Mouse (Mus musculus) hindbrain, embryonic 15.5 days (tissue): ENCODE measurements around the gene Pctp. TPM values are rescaled to one million over a fixed set of nuclear protein-coding genes. Genes with fewer than 3 reads are reported as not detected.

Source experiments
- ATAC-seq: fragments of 200-750 bp; cut with Nextera tagmentation; 2 replicates; pipeline ENCODE4 v1.8.0; 2017; ENCODE audit warnings: low read depth, moderate number of reproducible peaks, moderate TSS enrichment; ENCODE audit not compliant: low FRiP score
- H3K27ac ChIP-seq: fragments of 300-500 bp; sonication (generic); replicated peaks from 2 replicates; pipeline ENCODE4 v1.5.1; 2015; ENCODE audit warnings: mild to moderate bottlenecking, inconsistent platforms
- H3K27me3 ChIP-seq: fragments of 300-500 bp; sonication (generic); 2 replicates; pipeline ENCODE4 v1.6.1; 2015; ENCODE audit warnings: control low read depth, inconsistent platforms
- H3K36me3 ChIP-seq: fragments of 300-500 bp; sonication (generic); 2 replicates; pipeline ENCODE4 v1.6.1; 2015; ENCODE audit warnings: control low read depth, inconsistent platforms
- H3K4me1 ChIP-seq: fragments of 300-500 bp; sonication (generic); replicated peaks from 2 replicates; pipeline ENCODE4 v1.6.1; 2015; ENCODE audit warnings: control low read depth, inconsistent platforms
- H3K4me2 ChIP-seq: fragments of 300-500 bp; sonication (generic); 2 replicates; pipeline ENCODE4 v1.6.1; 2015; ENCODE audit warnings: moderate library complexity, mild to moderate bottlenecking, inconsistent platforms
- H3K4me3 ChIP-seq: fragments of 300-500 bp; sonication (generic); 2 replicates; pipeline ENCODE4 v1.5.1; 2015; ENCODE audit warnings: mild to moderate bottlenecking, inconsistent platforms
- H3K9ac ChIP-seq: fragments of 300-500 bp; sonication (generic); 2 replicates; pipeline ENCODE4 v1.6.1; 2015; ENCODE audit warnings: inconsistent platforms
- H3K9me3 ChIP-seq: fragments of 300-500 bp; sonication (generic); 2 replicates; pipeline ENCODE4 v1.6.1; 2016; ENCODE audit warnings: control low read depth, inconsistent platforms
- WGBS: fragments of 180-500 bp; shearing (Covaris S2); methylation state at CpG from one replicate; pipeline ENCODE4 v1.1.7; 2015; 5-methylcytosine and 5-hydroxymethylcytosine counted together
- polyA plus RNA-seq: library from polyadenylated mRNA; unstranded; fragments of >200 nt; fragmentation: Nextera tagmentation; extraction: Ambion mirVana; gene quantifications from 2 replicates; pipeline ENCODE4 v1.2.1, GENCODE M21; 2015

Pctp gene
- polyA plus RNA-seq, 1 experiment from 2014 or later, result 1.6 TPM

GRCm38 (mm10) chr11:89950691-89951270 lies 51.9 kb downstream of the Pctp start:
- no peak overlapping the region for H3K27ac ChIP-seq
- 90% methylated on average over 3 of the region's 3 CpGs for WGBS
- no peak for ATAC-seq
- H3K9ac ChIP-seq, result no peak overlapping the region
- no peaks in the 10 kb centered on the region for H3K27me3 ChIP-seq
- no peaks in the 10 kb centered on the region for H3K36me3 ChIP-seq
- H3K4me2 ChIP-seq, result no peak overlapping the region
- no peaks in the 10 kb centered on the region for H3K9me3 ChIP-seq
- H3K4me3 ChIP-seq, result no peak overlapping the region
- no peaks in the 10 kb centered on the region for H3K4me1 ChIP-seq

- no peak for ATAC-seq
These were observed 54.9 kb downstream of the Pctp start for GRCm38 (mm10) chr11:89947806-89948205.

GRCm38 (mm10) chr11:89945159-89945558 lies 57.5 kb downstream of the Pctp start:
- Histone ChIP-seq H3K4me2 (no peak overlapping the region), H3K27ac (no peak overlapping the region), H3K27me3 (no peaks in the 10 kb centered on the region), H3K4me1 (no peaks in the 10 kb centered on the region), H3K9ac (no peak overlapping the region), H3K36me3 (no peaks in the 10 kb centered on the region), H3K4me3 (no peak overlapping the region), H3K9me3 (no peaks in the 10 kb centered on the region)
- no peak for ATAC-seq
- 77% methylated on average over 8 of the region's 8 CpGs for WGBS

More at GRCm38 (mm10) chr11:89947806-89948205, 54.9 kb downstream of the Pctp start:
- Histone ChIP-seq H3K27ac (no peak overlapping the region), H3K9ac (no peak overlapping the region), H3K9me3 (no peaks in the 10 kb centered on the region), H3K27me3 (no peaks in the 10 kb centered on the region), H3K4me2 (no peak overlapping the region), H3K4me3 (no peak overlapping the region), H3K4me1 (no peaks in the 10 kb centered on the region), H3K36me3 (no peaks in the 10 kb centered on the region)
- WGBS, result 88% methylated on average over 4 of the region's 4 CpGs

- no peaks in the 10 kb centered on the region for H3K36me3 ChIP-seq
- no peak overlapping the region for H3K9ac ChIP-seq
- H3K4me2 ChIP-seq, result no peak overlapping the region
- no peak overlapping the region for H3K4me3 ChIP-seq
- WGBS, result 48% methylated on average over 7 of the region's 7 CpGs
- H3K27ac ChIP-seq, result no peak overlapping the region
- no peak for ATAC-seq
- H3K9me3 ChIP-seq, result no peaks in the 10 kb centered on the region
- peaks cover 11% of the 10 kb centered on the region for H3K4me1 ChIP-seq
- H3K27me3 ChIP-seq, result no peaks in the 10 kb centered on the region
These were observed 65.5 kb downstream of the Pctp start for GRCm38 (mm10) chr11:89937241-89937640.

Other genes with a start within 250 kb of the Pctp start
- gene Ankfn1, start 225.2 kb downstream of the Pctp start, polyA plus RNA-seq, result 4.2 and 4.8 TPM in 2 replicates
- 12.4 and 14.6 TPM in 2 replicates for gene Tmem100, start 27.5 kb upstream of the Pctp start, polyA plus RNA-seq
- gene Gm45716, start 184.8 kb upstream of the Pctp start, polyA plus RNA-seq, result 20.1 and 22.0 TPM in 2 replicates
- gene Mmd, start 246.6 kb upstream of the Pctp start, polyA plus RNA-seq, result 110 and 124 TPM in 2 replicates